Mouse (Mus musculus): ENCODE data around the gene Elf1.

- TF ChIP-seq POLR2A (IDR thresholded peaks at IDR 0.05; ENCODE audit: low read depth, low read length) (no peak), CTCF (IDR thresholded peaks at IDR 0.05; ENCODE audit: borderline replicate concordance, insufficient read depth, low read length) (no peak)
Measured at GRCm38 (mm10) chr14:79460401-79460800, 20.6 kb upstream of the Elf1 start.
